Mouse (Mus musculus) C2C12 (cell line): ENCODE measurements around the gene Dbndd1.

Experiments used
- CEBPB ChIP-seq: IDR thresholded peaks from one replicate; pipeline ENCODE4 v1.6.1; 2011; ENCODE audit warnings: low read depth, mild to moderate bottlenecking, control low read depth, moderate library complexity
- CTCF ChIP-seq: IDR thresholded peaks from one replicate; pipeline ENCODE4 v1.5.1; 2011; ENCODE audit not compliant: control insufficient read depth, insufficient read depth, insufficient read length
- MYOG ChIP-seq: IDR thresholded peaks from one replicate; pipeline ENCODE4 v1.6.1; 2011; ENCODE audit not compliant: control insufficient read depth, insufficient read length; ENCODE audit errors: extremely low read depth

DNA sequence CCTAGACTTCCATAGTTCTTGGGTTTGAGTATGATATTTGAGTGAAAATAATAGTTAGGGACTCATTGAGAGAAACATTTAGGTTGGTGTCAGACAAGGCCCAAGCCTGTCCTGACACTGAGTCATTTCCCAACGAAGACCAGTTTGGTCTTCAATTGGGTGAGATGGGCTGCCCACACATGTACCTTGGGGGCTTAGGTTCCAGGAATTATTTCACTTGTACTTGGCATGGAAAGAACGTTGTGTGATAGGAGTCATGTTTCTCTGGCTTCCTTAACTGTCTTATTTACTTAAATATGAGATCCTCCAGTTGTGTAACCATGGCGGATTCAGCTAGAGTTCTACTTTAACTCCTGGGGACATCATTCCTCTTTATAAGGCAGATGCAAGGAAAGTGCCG is 51.6 kb downstream of the Dbndd1 start:
- no peak for TF ChIP-seq CTCF
- TF ChIP-seq MYOG, result no peak
- TF ChIP-seq CEBPB, result no peak
